Mouse (Mus musculus): Measurements from ENCODE around the gene Lrp6.

Gene Lrp6

DNA sequence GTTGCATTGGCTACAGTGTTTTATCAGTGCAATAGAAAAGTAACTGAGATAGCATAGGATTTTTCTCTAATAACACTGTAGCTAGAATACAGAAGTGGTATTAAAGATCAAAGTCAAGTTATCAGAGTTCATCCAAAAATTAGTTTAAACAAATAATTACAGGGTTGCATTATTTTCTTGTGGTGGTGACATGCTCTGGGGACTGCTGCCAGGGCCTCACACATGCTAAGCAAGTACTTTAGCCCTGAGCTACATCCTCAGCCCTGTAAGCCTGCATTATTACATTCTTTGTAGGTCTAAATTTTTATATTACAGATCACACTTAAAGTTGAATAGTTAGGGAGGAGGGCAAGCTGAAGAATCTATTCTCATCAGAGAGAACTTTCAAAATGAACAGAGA lies 68.2 kb downstream of the Lrp6 start:
- DNase-seq (ENCODE audit: low spot score in 2 of 2), result no peak

GRCm38 (mm10) chr6:134494828-134495698 lies 71.7 kb downstream of the Lrp6 start:
- DNase-seq (ENCODE audit: low spot score in 2 of 2), result no peak

DNA sequence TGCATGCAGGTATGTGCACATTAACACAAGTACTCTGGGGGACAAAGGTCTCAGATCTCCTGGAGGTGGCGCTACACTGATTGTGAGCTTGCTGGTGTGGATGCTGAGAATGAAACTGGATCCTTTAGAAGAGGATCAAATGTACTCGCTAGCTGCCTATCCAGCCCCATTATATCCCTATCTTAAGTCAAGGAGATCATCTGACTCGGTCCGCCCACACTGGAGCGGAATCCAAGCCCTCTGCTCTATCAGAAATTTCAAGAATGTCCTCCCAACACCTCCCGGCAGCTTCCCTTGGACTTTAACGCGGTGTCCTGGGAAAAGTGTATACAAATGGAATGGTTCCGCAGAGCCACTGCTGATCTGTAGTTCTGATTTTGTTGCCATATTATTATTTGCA lies 77.1 kb downstream of the Lrp6 start:
- DNase-seq (ENCODE audit: low spot score in 2 of 2), result no peak

GRCm38 (mm10) chr6:134489130-134489529 lies 77.6 kb downstream of the Lrp6 start:
- DNase-seq (ENCODE audit: low spot score in 2 of 2), result no peak

DNA sequence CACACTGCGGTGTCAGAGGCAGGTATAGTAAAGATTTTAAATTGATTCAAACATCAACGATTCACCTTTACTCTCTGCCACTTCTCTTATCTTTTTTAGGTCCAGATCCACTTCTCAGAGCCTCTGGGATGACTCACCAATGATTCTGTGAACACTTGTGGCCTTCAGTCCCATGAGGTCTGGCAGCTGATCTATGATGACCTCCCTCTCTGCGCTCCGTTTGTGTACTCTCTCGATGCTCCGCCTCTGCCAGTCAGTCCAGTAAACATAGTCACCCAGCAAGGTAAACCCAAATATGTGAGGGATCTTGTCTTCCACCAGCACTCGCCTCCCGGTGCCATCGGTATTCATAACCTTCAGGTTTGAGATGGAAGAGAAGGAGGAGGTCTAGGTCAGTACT lies 80.4 kb downstream of the Lrp6 start:
- DNase-seq (ENCODE audit: low spot score in 2 of 2), result no peak

DNA sequence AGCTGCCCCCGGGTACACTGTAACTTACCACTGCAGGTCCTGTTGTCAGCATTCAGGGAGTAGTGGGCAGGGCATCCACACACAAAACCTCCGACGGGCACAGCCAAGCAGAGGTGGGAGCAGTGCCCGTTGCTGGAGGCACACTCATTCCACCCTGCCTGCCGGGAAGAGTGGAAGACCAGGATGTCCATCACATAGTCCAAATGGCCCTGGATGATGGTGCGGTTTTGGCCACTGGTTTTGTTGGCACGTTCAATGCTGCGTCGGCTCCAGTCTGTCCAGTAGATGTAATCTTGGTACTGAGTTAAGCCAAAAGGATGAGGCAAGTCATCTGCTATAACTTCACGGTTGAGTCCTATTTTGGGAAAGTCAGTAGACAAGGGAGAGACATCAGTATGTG lies 87.3 kb downstream of the Lrp6 start:
- no peak for DNase-seq (ENCODE audit: low spot score in 2 of 2)

DNA sequence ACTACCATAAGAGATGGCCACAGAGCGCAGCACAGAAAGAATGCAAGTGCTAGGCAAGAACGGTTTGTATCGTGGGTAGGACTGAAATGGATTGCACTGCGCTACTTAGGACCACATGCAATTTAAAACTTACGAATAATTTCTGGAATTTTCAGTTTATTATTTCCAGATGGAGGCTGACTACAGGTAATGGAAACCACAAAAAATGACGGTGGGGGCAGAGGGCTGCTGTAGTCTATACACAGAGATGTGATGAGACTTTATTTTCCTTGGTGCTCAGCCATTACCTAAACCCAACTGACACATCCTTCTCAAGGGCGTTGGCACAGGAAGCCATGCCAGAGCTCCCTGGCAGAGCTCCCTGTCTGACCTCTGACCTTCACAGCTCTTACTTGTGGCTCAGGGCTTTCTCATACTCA lies 93.6 kb downstream of the Lrp6 start:
- DNase-seq (ENCODE audit: low spot score in 2 of 2), result no peak

DNA sequence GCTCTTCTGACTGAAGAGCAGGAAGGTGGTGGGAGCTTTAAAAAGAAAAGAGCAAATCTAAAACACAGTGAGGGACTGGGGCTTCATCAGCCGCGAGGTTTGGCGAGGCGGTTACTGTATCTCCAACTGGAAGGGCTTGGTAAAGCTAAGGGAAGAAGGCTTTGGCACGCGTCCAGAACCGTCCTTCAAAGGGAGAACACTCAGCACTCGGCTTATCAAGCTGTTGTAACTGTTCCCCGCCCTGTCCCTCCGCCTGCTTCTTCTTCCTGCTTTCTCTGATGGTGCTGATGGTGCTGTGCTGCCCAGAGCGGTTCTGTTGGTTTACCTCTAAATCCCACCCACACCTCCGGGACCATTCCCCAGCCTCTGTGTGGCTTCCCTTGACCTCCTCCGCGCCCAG lies 95.9 kb downstream of the Lrp6 start:
- DNase-seq (ENCODE audit: low spot score in 2 of 2), result peak; percentile 67 to 81

DNA sequence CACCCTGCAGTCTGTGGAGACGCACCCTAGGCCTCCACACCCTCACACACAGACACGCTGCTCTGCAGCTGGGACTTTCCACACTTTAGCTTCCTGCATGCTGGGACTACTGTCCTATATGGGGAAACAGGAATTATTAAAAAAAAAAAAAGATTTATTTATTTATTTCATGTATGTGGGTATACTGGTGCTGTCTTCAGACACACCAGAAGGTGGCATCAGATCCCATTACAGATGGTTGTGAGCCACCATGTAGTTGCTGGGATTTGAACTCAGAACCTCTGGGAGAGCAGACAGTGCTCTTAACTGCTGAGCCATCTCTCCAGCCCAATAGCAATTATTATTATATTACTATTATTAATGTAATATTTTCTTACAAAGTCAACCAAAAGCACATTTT lies 97.5 kb downstream of the Lrp6 start:
- no peak for DNase-seq (ENCODE audit: low spot score in 2 of 2)

GRCm38 (mm10) chr6:134466671-134467229 lies 100.0 kb downstream of the Lrp6 start:
- DNase-seq (ENCODE audit: low spot score in 2 of 2), result no peak

- no peak for DNase-seq (ENCODE audit: low spot score in 2 of 2)
These were observed 105.6 kb downstream of the Lrp6 start for GRCm38 (mm10) chr6:134461175-134461574.

GRCm38 (mm10) chr6:134458376-134458775 lies 108.4 kb downstream of the Lrp6 start:
- no peak for DNase-seq (ENCODE audit: low spot score in 2 of 2)

- DNase-seq (ENCODE audit: low spot score in 2 of 2), result peak in 1 of 2 experiments; percentile 21
These were observed 112.7 kb downstream of the Lrp6 start for GRCm38 (mm10) chr6:134454093-134454492.

GRCm38 (mm10) chr6:134450661-134451119 lies 116.1 kb downstream of the Lrp6 start:
- DNase-seq (ENCODE audit: low spot score in 2 of 2), result no peak

DNA sequence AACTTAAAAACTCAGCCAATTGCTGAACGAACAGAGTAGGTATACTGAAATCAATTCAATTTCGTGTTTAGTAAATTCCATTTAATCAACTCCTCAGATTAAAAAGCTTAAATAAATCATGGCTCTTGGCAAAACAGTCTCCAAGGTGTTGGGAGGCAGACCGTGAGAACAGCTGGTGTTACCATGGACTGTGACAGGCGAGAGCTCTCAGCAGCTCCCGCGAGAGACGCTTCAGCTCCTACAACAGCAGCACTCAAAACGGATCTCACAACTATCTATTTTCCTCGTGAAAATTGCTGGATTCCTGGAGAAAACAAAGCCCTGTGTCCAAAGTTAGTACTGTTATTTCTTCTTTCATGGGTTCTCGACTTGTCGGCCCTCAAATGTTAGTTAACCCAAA lies 116.8 kb downstream of the Lrp6 start:
- no peak for DNase-seq (ENCODE audit: low spot score in 2 of 2)

DNA sequence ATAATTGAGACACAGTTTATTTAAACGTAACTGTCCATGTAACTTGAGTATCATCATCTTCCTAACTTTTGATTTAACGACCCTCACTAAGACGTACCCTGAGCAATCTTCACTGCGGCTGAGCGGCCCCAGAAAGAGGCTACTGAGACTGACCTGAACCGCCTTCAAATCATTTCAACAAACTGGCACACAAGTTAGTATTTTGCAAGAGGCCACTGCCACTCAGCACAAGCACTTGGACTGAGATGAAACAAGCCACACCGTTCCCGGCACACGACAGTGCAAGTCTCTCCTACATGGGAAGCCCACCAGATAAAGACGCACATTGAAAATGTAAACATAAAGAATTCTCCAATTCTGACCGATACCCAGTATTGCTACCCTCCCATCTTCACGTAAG lies 118.3 kb downstream of the Lrp6 start:
- DNase-seq (ENCODE audit: low spot score in 2 of 2), result no peak

GRCm38 (mm10) chr6:134443925-134444324 lies 122.8 kb downstream of the Lrp6 start:
- no peak for DNase-seq (ENCODE audit: low spot score in 2 of 2)

- no peak for DNase-seq (ENCODE audit: low spot score in 2 of 2)
These were observed 123.4 kb downstream of the Lrp6 start for GRCm38 (mm10) chr6:134443198-134443904.

DNA sequence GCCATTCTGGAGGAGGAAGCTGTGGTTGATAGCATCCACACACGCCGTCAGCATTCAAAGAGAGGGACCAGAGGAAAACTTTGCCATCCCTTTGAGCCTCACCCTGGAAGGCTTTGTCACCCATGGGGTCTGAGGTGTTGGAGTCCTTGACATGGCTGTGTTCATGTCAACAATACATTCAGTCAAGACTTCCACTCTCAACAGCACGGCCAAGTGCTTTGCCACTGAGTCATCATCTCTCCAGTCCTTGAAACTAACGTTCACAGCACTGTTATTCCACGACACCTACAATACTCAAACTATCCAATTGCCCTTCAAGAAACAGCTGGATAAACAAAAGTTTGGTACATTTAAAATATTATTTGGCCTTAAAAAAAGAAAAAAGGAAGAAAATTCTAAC lies 124.5 kb downstream of the Lrp6 start:
- DNase-seq (ENCODE audit: low spot score in 2 of 2), result no peak

GRCm38 (mm10) chr6:134441716-134442115 lies 125.0 kb downstream of the Lrp6 start:
- no peak for DNase-seq (ENCODE audit: low spot score in 2 of 2)

DNA sequence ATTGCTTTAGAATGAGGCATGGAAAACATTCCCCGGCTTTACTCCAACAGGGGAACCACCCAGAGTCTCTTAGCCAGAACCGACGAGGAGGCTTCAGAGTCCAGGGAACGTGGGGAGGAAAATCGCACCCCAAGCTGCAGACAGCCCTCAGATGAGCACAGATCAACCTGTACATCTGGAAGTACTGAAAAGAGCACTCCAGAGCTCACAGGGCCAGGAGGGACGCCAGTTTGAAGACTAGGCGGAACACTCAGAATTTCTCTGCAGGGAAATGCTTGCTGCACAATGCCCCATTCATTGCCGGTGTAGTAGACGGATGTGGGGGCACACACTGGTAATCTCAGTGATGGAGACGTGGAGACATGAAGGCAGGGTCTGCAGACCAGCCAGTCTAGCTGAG lies 126.7 kb downstream of the Lrp6 start:
- no peak for DNase-seq (ENCODE audit: low spot score in 2 of 2)

- no peak for DNase-seq (ENCODE audit: low spot score in 2 of 2)
These were observed 127.3 kb downstream of the Lrp6 start for GRCm38 (mm10) chr6:134439401-134440021.
